Mouse (Mus musculus) midbrain, embryonic 14.5 days (tissue): Measurements from ENCODE around the gene Nsun7. TPM values are rescaled to one million over a fixed set of nuclear protein-coding genes. Genes with fewer than 3 reads are reported as not detected.

Experiments used
- ATAC-seq: fragments of 200-750 bp; cut with Nextera tagmentation; 2 replicates; pipeline ENCODE4 v1.8.0; 2017; ENCODE audit warnings: moderate number of reproducible peaks, moderate library complexity; ENCODE audit not compliant: low FRiP score, low TSS enrichment
- DNase-seq: peaks from one replicate; pipeline ENCODE4 v3.0.0-alpha.2; 2015
- H3K27ac ChIP-seq: fragments of 300-500 bp; sonication (generic); replicated peaks from 2 replicates; pipeline ENCODE4 v1.5.1; 2014; ENCODE audit warnings: mild to moderate bottlenecking, low read depth, low read length, moderate library complexity
- H3K27me3 ChIP-seq: fragments of 300-500 bp; sonication (generic); 2 replicates; pipeline ENCODE4 v1.6.1; 2014; ENCODE audit warnings: low read length, control low read depth, mixed read lengths; ENCODE audit not compliant: control insufficient read depth, insufficient read depth
- H3K36me3 ChIP-seq: fragments of 300-500 bp; sonication (generic); 2 replicates; pipeline ENCODE4 v1.6.1; 2014; ENCODE audit warnings: low read length, control low read depth; ENCODE audit not compliant: control insufficient read depth, insufficient read depth
- H3K4me1 ChIP-seq: fragments of 300-500 bp; sonication (generic); 2 replicates; pipeline ENCODE4 v1.6.1; 2014; ENCODE audit warnings: mild to moderate bottlenecking, antibody characterized with exemption, low read length, control low read depth; ENCODE audit not compliant: control insufficient read depth, insufficient read depth
- H3K4me2 ChIP-seq: fragments of 300-500 bp; sonication (generic); 2 replicates; pipeline ENCODE4 v1.6.1; 2014; ENCODE audit warnings: mild to moderate bottlenecking, low read length, moderate library complexity
- H3K4me3 ChIP-seq: fragments of 300-500 bp; sonication (generic); replicated peaks from 2 replicates; pipeline ENCODE4 v1.5.1; 2014; ENCODE audit warnings: low read depth, low read length
- H3K9ac ChIP-seq: fragments of 300-500 bp; sonication (generic); replicated peaks from 2 replicates; pipeline ENCODE4 v1.6.1; 2014; ENCODE audit warnings: mild to moderate bottlenecking, low read length, moderate library complexity
- H3K9me3 ChIP-seq: fragments of 300-500 bp; sonication (generic); 2 replicates; pipeline ENCODE4 v1.6.1; 2016; ENCODE audit warnings: low read length, control low read depth, mixed read lengths; ENCODE audit not compliant: control insufficient read depth
- WGBS: fragments of 180-500 bp; shearing (Covaris S2); extraction: QIAGEN DNeasy Blood & Tissue Kit; methylation state at CpG from one replicate; pipeline ENCODE4 v1.1.7; 2014; 5-methylcytosine and 5-hydroxymethylcytosine counted together
- polyA plus RNA-seq: library from polyadenylated mRNA; unstranded; fragments of >200 nt; fragmentation: Nextera tagmentation; extraction: Ambion mirVana; gene quantifications from 2 replicates; pipeline ENCODE4 v1.2.1, GENCODE M21; 2014

Gene Nsun7
- polyA plus RNA-seq, 1 experiment from 2014 or later, result 1.7 TPM

DNA sequence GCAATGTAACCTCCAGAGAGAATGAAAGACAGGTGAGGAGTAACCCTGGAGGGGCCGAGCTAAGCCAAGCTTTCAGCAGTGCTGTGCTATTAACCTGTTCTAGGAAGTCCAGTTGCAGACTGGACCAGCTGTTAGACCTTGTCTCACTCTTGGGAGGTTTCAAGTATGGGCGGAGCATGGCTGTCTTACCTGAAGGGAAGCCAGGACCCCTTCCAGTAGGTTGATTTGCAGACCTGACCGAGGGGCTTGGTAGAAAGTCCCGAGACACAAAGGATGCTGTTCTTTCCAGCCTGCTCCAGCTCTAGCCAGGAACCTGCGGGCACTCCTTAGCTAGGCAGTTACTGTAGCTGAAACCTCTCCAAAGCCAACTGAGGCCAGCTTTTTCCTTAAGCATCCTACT is 36.4 kb downstream of the Nsun7 start:
- H3K36me3 ChIP-seq, result peaks cover 14% of the 10 kb centered on the region; the same call in 1 of the 2 replicates
- WGBS, result 95% methylated on average over 5 of the region's 5 CpGs
- H3K4me2 ChIP-seq, result no peak overlapping the region
- no peaks in the 10 kb centered on the region for H3K4me1 ChIP-seq
- no peak overlapping the region for H3K27ac ChIP-seq
- no peak overlapping the region for H3K9ac ChIP-seq
- DNase-seq, result no peak
- H3K4me3 ChIP-seq, result no peak overlapping the region
- no peaks in the 10 kb centered on the region for H3K9me3 ChIP-seq
- H3K27me3 ChIP-seq, result no peaks in the 10 kb centered on the region
- no peak for ATAC-seq

DNA sequence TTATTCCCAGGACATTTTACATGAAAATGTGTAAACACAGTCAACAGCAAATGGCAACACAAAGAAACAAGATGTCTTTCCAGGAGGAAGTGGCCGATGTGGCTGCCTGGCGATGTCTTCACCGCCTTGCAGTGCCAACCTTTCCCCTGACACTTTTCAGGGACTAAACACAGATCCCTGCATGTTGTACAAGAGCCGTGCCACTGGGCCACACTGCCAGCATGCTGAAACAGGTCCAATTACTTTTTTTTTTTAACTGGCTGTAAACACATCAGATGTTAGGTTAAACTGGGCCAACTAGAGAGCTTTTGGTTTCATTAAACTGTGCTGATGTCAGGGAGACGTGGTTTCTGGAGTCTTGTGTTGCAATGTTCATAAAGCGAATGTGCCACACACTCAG is 39.2 kb downstream of the Nsun7 start:
- peaks cover 24% of the 10 kb centered on the region; the same call in 1 of the 2 replicates for H3K36me3 ChIP-seq
- no peaks in the 10 kb centered on the region for H3K9me3 ChIP-seq
- 92% methylated on average over 6 of the region's 6 CpGs for WGBS
- no peak overlapping the region for H3K9ac ChIP-seq
- H3K4me1 ChIP-seq, result no peaks in the 10 kb centered on the region
- no peaks in the 10 kb centered on the region for H3K27me3 ChIP-seq
- H3K4me3 ChIP-seq, result no peak overlapping the region
- ATAC-seq (no peak), DNase-seq (no peak)
- H3K27ac ChIP-seq, result no peak overlapping the region
- no peak overlapping the region for H3K4me2 ChIP-seq

GRCm38 (mm10) chr5:66300576-66300975 is 40.9 kb downstream of the Nsun7 start:
- Histone ChIP-seq H3K9ac (no peak overlapping the region), H3K9me3 (no peaks in the 10 kb centered on the region), H3K4me1 (no peaks in the 10 kb centered on the region), H3K4me2 (no peak overlapping the region), H3K36me3 (peaks cover 28% of the 10 kb centered on the region), H3K27me3 (no peaks in the 10 kb centered on the region), H3K4me3 (no peak overlapping the region), H3K27ac (no peak overlapping the region)
- ATAC-seq, result no peak
- 83% methylated on average over 13 of the region's 13 CpGs for WGBS
- no peak for DNase-seq

- H3K4me1 ChIP-seq, result no peaks in the 10 kb centered on the region
- ATAC-seq (no peak), DNase-seq (no peak)
- H3K27ac ChIP-seq, result no peak overlapping the region
- peaks cover 35% of the 10 kb centered on the region for H3K36me3 ChIP-seq
- no peaks in the 10 kb centered on the region for H3K27me3 ChIP-seq
- no peak overlapping the region for H3K4me2 ChIP-seq
- no peaks in the 10 kb centered on the region for H3K9me3 ChIP-seq
- H3K4me3 ChIP-seq, result no peak overlapping the region
- H3K9ac ChIP-seq, result no peak overlapping the region
- 95% methylated on average over 21 of the region's 21 CpGs for WGBS
Observed at GRCm38 (mm10) chr5:66302085-66302815, 42.6 kb downstream of the Nsun7 start.

DNA sequence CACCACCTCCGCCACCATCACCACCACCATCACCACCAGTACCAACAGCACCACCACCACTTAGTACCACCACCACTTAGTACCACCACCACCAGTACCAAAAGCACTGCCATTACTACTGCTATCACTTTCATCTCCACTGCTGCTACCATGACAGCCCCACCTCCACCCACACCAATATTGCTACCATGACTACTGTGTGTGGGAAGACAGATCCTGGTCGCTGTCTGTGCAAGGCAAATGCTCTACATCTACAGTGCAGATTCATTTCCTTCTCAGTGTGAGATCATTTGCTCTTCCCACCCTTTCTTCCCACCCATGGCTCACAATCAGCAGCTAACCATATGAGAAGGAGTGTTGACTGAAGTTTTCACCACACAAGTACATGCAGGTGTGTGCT is 43.2 kb downstream of the Nsun7 start:
- Histone ChIP-seq H3K27me3 (no peaks in the 10 kb centered on the region), H3K4me3 (no peak overlapping the region), H3K36me3 (peaks cover 32% of the 10 kb centered on the region), H3K4me1 (no peaks in the 10 kb centered on the region), H3K27ac (no peak overlapping the region), H3K9ac (no peak overlapping the region), H3K9me3 (no peaks in the 10 kb centered on the region), H3K4me2 (no peak overlapping the region)
- 85% methylated on average over 2 of the region's 2 CpGs for whole genome bisulfite sequencing
- ATAC-seq (no peak), DNase-seq (no peak)

DNA sequence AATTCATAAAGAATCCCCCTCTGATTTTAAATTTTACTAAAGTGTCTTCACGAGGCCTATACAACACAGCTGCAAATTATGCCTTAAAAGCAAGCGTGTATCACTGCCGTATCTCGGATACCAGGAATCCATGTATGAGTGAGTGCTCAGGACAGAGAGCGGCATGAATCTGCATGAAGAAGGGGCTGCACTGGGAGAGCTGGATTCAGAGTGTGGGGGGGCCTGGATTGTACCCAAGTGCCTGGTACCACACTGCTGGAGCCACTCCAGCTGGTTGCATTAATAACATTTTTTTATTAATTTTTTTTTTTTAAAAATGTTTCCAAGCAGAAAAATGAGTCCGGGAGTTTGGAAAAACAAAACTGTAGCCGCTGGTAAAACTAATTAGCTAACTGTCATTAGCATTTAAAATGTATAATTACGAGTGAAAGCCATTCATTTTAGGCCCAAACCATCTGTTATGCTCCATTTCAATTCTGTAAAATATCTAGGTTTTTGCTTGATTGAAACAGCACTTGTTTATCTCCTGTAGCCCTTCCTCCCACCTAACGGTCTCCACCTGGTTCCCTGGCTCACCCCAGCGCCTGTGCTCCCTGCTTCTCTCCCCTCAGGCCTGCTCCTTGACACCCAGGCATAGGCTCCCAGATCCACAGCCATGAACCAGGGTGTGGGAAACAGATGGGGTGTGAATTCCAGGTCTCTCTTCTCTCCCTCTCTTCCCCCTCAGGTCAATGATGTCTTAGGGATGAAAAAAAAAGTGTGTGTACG is 44.8 kb downstream of the Nsun7 start:
- Histone ChIP-seq H3K27me3 (no peaks in the 10 kb centered on the region), H3K4me3 (no peak overlapping the region), H3K27ac (peak overlapping the region; percentile 55), H3K9ac (no peak overlapping the region), H3K4me2 (no peak overlapping the region), H3K9me3 (no peaks in the 10 kb centered on the region), H3K36me3 (peaks cover 41% of the 10 kb centered on the region), H3K4me1 (no peaks in the 10 kb centered on the region)
- 88% methylated on average over 11 of the region's 11 CpGs for WGBS
- ATAC-seq (no peak), DNase-seq (no peak)

GRCm38 (mm10) chr5:66305511-66305910 is 45.8 kb downstream of the Nsun7 start:
- ATAC-seq, result no peak
- no peak overlapping the region for H3K27ac ChIP-seq
- H3K9me3 ChIP-seq, result no peaks in the 10 kb centered on the region
- H3K36me3 ChIP-seq, result peaks cover 43% of the 10 kb centered on the region
- no peak overlapping the region for H3K9ac ChIP-seq
- WGBS, result 84% methylated on average over 8 of the region's 8 CpGs
- H3K27me3 ChIP-seq, result no peaks in the 10 kb centered on the region
- no peak overlapping the region for H3K4me2 ChIP-seq
- DNase-seq, result no peak
- H3K4me1 ChIP-seq, result no peaks in the 10 kb centered on the region
- H3K4me3 ChIP-seq, result no peak overlapping the region

- Histone ChIP-seq H3K36me3 (peaks cover 45% of the 10 kb centered on the region), H3K9me3 (no peaks in the 10 kb centered on the region), H3K4me1 (no peaks in the 10 kb centered on the region), H3K4me2 (no peak overlapping the region), H3K9ac (no peak overlapping the region), H3K27me3 (no peaks in the 10 kb centered on the region), H3K27ac (no peak overlapping the region), H3K4me3 (no peak overlapping the region)
- no peak for DNase-seq
- 40% methylated on average over 9 of the region's 9 CpGs for WGBS
- ATAC-seq, result no peak
Observed at GRCm38 (mm10) chr5:66310328-66310727, 50.6 kb downstream of the Nsun7 start.

GRCm38 (mm10) chr5:66310806-66311205 is 51.1 kb downstream of the Nsun7 start:
- Histone ChIP-seq H3K9me3 (no peaks in the 10 kb centered on the region), H3K4me1 (no peaks in the 10 kb centered on the region), H3K36me3 (peaks cover 40% of the 10 kb centered on the region), H3K4me3 (no peak overlapping the region), H3K27ac (no peak overlapping the region), H3K4me2 (no peak overlapping the region), H3K9ac (no peak overlapping the region), H3K27me3 (no peaks in the 10 kb centered on the region)
- DNase-seq, result no peak
- no peak for ATAC-seq
- 94% methylated on average over 11 of the region's 11 CpGs for WGBS
